Comparison of ENCODE assay signal across 13 mouse cellular contexts in the genomic region with DNA sequence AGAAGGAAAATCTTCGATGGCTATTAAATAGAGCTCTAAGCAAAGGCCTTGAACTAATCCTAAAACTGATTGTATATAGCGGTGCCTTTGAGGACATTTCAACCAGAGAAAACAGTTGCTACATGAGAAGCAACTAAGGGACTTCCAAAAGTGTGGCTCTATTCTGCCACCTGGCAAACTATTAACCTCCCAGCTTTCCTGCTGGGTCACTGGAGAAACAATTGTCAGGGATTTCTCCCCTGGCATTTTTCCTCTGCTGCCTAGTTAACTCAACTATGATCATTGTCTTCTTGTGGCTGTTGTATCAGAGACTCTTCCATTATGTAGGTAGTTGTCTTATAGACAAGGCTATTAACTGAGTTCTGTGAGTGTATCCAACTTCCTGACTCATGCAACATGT.
DNase-seq lines count a peak whose midpoint lies in the region.
"Had no signal": no experiment of that assay in that cellular context is flagged by ENCODE, and none has a peak within 500 bp of the region (broad histone marks: within the 10 kb centered on the region; RNA-seq: fewer than 3 reads in every experiment).

No protein-coding gene starts in this region.

- DNase-seq in cerebellum, adult 11 months = peak; percentile 25
- no peak for DNase-seq in cerebellum, postnatal 4 days (ENCODE audit: low spot score in 2 of 2)
- DNase-seq in cerebellum, adult 18-20 months = peak; percentile 43 to 51
- no peak for DNase-seq in cerebellum, postnatal 10 days
- DNase-seq in cerebellum, adult 9-10 months = peak; percentile 65
- DNase-seq in cerebellum, postnatal 25 days = no peak
- peak; percentile 57 for DNase-seq in brain, adult 2 months (ENCODE audit: low read depth, low spot score)
- DNase-seq: adrenal gland, adult 8-10 months; adrenal gland, postnatal 14 days; adrenal gland, postnatal 36 days; B cell, adult 2 months; embryo, embryonic 11 days; gastrocnemius, adult 2 months had no signal

Comparison
In these comparisons a context has a peak if more than half of its experiments do, and no peak if none do; other contexts are left out.
1. DNase-seq: peak in cerebellum, adult 11 months (single experiment), cerebellum, adult 18-20 months (2 of 2), cerebellum, adult 9-10 months (single experiment) and brain, adult 2 months (single experiment); none in cerebellum, postnatal 4 days (0 of 2), cerebellum, postnatal 10 days (0 of 2) and cerebellum, postnatal 25 days (0 of 2).